Comparison of ENCODE assay signal across 17 mouse cellular contexts in the genomic region with DNA sequence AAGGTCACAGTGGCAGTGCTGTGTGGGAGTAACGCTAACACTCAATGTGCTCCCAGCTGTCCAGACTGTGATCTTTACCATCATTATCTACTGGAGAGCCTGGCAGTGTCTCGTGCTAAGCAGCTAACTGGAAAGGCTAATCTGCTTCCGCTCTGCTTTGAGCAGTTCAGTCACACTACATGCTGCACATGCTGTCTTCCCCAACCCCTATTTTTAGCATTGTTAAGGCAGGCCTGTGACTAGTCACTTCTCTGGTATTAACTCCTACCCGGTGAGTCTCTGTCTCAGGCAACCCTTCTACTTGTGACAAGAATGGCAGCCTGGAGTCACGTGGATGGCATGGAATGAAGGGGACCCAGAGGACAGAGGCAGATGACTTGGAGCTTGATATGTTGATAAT.
DNase-seq lines count a peak whose midpoint lies in the region; ATAC-seq and TF ChIP-seq lines count a peak whose summit lies in the region.
"Had no signal": no experiment of that assay in that cellular context is flagged by ENCODE, and none has a peak within 500 bp of the region (broad histone marks: within the 10 kb centered on the region; RNA-seq: fewer than 3 reads in every experiment).

No protein-coding gene starts in this region.

- WGBS in forebrain, postnatal 0 days = 73% methylated on average over 5 of the region's 5 CpGs
- 83% methylated on average over 5 of the region's 5 CpGs for WGBS in forebrain, embryonic 14.5 days
- WGBS in heart, postnatal 0 days = 21% methylated on average over 5 of the region's 5 CpGs

- no peak overlapping the region for H3K4me3 ChIP-seq in forebrain, postnatal 0 days (ENCODE audit: low read depth, low read length)
- H3K4me3 ChIP-seq in forebrain, embryonic 14.5 days (ENCODE audit: low read depth, low read length) = no peak overlapping the region
- H3K4me3 ChIP-seq in layer of hippocampus, adult 2 months = no peak overlapping the region
- H3K4me3 ChIP-seq in heart, postnatal 0 days (ENCODE audit: low read depth, low read length) = no peak overlapping the region
- H3K4me3 ChIP-seq: forebrain, embryonic 12.5 days; hindbrain, embryonic 12.5 days; intestine, embryonic 15.5 days; kidney, embryonic 15.5 days; neural tube, embryonic 13.5 days had no signal

- H3K27ac ChIP-seq in forebrain, postnatal 0 days (ENCODE audit: low read depth, low read length) = no peak overlapping the region
- H3K27ac ChIP-seq in forebrain, embryonic 14.5 days (ENCODE audit: low read depth, low read length) = no peak overlapping the region
- peak overlapping the region; percentile 68; the same call in 1 of the 2 replicates for H3K27ac ChIP-seq in layer of hippocampus, adult 2 months
- peak overlapping the region; percentile 77 for H3K27ac ChIP-seq in heart, postnatal 0 days (ENCODE audit: low read depth)
- H3K27ac ChIP-seq: forebrain, embryonic 12.5 days; hindbrain, embryonic 12.5 days; intestine, embryonic 15.5 days; kidney, embryonic 15.5 days; neural tube, embryonic 13.5 days had no signal

- no peak for ATAC-seq in forebrain, postnatal 0 days
- no peak for ATAC-seq in forebrain, embryonic 14.5 days
- ATAC-seq in heart, postnatal 0 days (ENCODE audit: insufficient read depth, low read depth) = peak; percentile 92
- ATAC-seq: intestine, embryonic 15.5 days; liver, postnatal 0 days had no signal

- no peak overlapping the region for H3K4me2 ChIP-seq in forebrain, postnatal 0 days (ENCODE audit: low read depth)
- H3K4me2 ChIP-seq in forebrain, embryonic 14.5 days (ENCODE audit: low read length) = no peak overlapping the region
- H3K4me2 ChIP-seq in heart, postnatal 0 days (ENCODE audit: low read depth, low read length) = no peak overlapping the region
- H3K4me2 ChIP-seq: forebrain, embryonic 12.5 days; hindbrain, embryonic 12.5 days; intestine, embryonic 15.5 days; kidney, embryonic 15.5 days; neural tube, embryonic 13.5 days had no signal

- peak; percentile 92 for TF ChIP-seq EP300 in heart, postnatal 0 days (IDR thresholded peaks at IDR 0.05; ENCODE audit: low read depth)

- H3K36me3 ChIP-seq in forebrain, postnatal 0 days (ENCODE audit: insufficient read depth) = no peaks in the 10 kb centered on the region
- H3K36me3 ChIP-seq in forebrain, embryonic 14.5 days (ENCODE audit: control insufficient read depth, insufficient read depth, low read length) = no peaks in the 10 kb centered on the region
- no peaks in the 10 kb centered on the region for H3K36me3 ChIP-seq in heart, postnatal 0 days (replicated peaks; ENCODE audit: control insufficient read depth, insufficient read depth, low read length)
- H3K36me3 ChIP-seq: forebrain, embryonic 12.5 days; hindbrain, embryonic 12.5 days; intestine, embryonic 15.5 days; kidney, embryonic 15.5 days; neural tube, embryonic 13.5 days had no signal

- DNase-seq in forebrain, postnatal 0 days = peak; percentile 30
- no peak for DNase-seq in forebrain, embryonic 14.5 days (ENCODE audit: low spot score)
- DNase-seq in layer of hippocampus, adult 2 months (ENCODE audit: low spot score in 2 of 2) = no peak
- no peak for DNase-seq in layer of hippocampus, adult 9-11 months
- peak; percentile 59 to 60 for DNase-seq in heart, adult 9 months (ENCODE audit: low spot score in 2 of 2)
- DNase-seq in heart, postnatal 0 days (ENCODE audit: low spot score) = peak; percentile 86
- DNase-seq in spleen, postnatal 36 days (ENCODE audit: low spot score in 2 of 2) = no peak
- DNase-seq in natural killer cell, adult 2 months (ENCODE audit: low spot score in 2 of 2) = no peak
- DNase-seq: cerebellum, adult 11-12 months; cerebellum, postnatal 36 days; liver; liver, postnatal 0 days had no signal

- no peak for TF ChIP-seq CTCF in forebrain, postnatal 0 days (IDR thresholded peaks at IDR 0.05; ENCODE audit: low read depth)
- no peak for TF ChIP-seq CTCF in layer of hippocampus, adult 2 months (conservative IDR thresholded peaks at IDR 0.05)
- TF ChIP-seq CTCF in heart, postnatal 0 days (IDR thresholded peaks at IDR 0.05; ENCODE audit: low read depth) = no peak

- peaks cover 20% of the 10 kb centered on the region for H3K4me1 ChIP-seq in forebrain, postnatal 0 days (ENCODE audit: insufficient read depth)
- H3K4me1 ChIP-seq in forebrain, embryonic 14.5 days (ENCODE audit: control insufficient read depth, insufficient read depth, low read length) = peaks cover 21% of the 10 kb centered on the region
- H3K4me1 ChIP-seq in heart, postnatal 0 days (ENCODE audit: control insufficient read depth, insufficient read depth) = peaks cover 17% of the 10 kb centered on the region

- no peaks in the 10 kb centered on the region for H3K9me3 ChIP-seq in forebrain, postnatal 0 days (ENCODE audit: low read length)
- H3K9me3 ChIP-seq in forebrain, embryonic 14.5 days (replicated peaks; ENCODE audit: control insufficient read depth, low read length) = no peaks in the 10 kb centered on the region
- H3K9me3 ChIP-seq in heart, postnatal 0 days (replicated peaks; ENCODE audit: control insufficient read depth, low read length) = no peaks in the 10 kb centered on the region
- H3K9me3 ChIP-seq: forebrain, embryonic 12.5 days; hindbrain, embryonic 12.5 days; intestine, embryonic 15.5 days; kidney, embryonic 15.5 days; neural tube, embryonic 13.5 days had no signal

- no peak overlapping the region for H3K9ac ChIP-seq in forebrain, postnatal 0 days
- no peak overlapping the region for H3K9ac ChIP-seq in forebrain, embryonic 14.5 days (ENCODE audit: low read length)
- no peak overlapping the region for H3K9ac ChIP-seq in heart, postnatal 0 days (replicated peaks; ENCODE audit: low read depth, low read length)
- H3K9ac ChIP-seq: forebrain, embryonic 12.5 days; hindbrain, embryonic 12.5 days; intestine, embryonic 15.5 days; kidney, embryonic 15.5 days; liver, postnatal 0 days; neural tube, embryonic 13.5 days had no signal

- no peaks in the 10 kb centered on the region for H3K27me3 ChIP-seq in forebrain, postnatal 0 days (ENCODE audit: insufficient read depth, low read length)
- no peaks in the 10 kb centered on the region for H3K27me3 ChIP-seq in forebrain, embryonic 14.5 days (replicated peaks; ENCODE audit: control insufficient read depth, insufficient read depth, low read length)
- no peaks in the 10 kb centered on the region for H3K27me3 ChIP-seq in heart, postnatal 0 days (ENCODE audit: control insufficient read depth, insufficient read depth, low read length)
- H3K27me3 ChIP-seq: forebrain, embryonic 12.5 days; hindbrain, embryonic 12.5 days; intestine, embryonic 15.5 days; kidney, embryonic 15.5 days; neural tube, embryonic 13.5 days had no signal

Comparison
In these comparisons a context has a peak if more than half of its experiments do, and no peak if none do; other contexts are left out.
1. DNase-seq: peak in forebrain, postnatal 0 days (single experiment), heart, adult 9 months (2 of 2) and heart, postnatal 0 days (single experiment); none in forebrain, embryonic 14.5 days (single experiment), layer of hippocampus, adult 2 months (0 of 2), layer of hippocampus, adult 9-11 months (single experiment), spleen, postnatal 36 days (0 of 2) and natural killer cell, adult 2 months (0 of 2).
2. H3K27ac ChIP-seq: peak in layer of hippocampus, adult 2 months (single experiment) and heart, postnatal 0 days (single experiment); none in forebrain, postnatal 0 days (single experiment) and forebrain, embryonic 14.5 days (single experiment).